Mouse (Mus musculus) T-helper 17 cell (primary cell): ENCODE results near the gene Pds5b.
"Not testable (repeated sequence)": the region's sequence is repeated elsewhere in the genome, so short reads cannot be mapped to it uniquely, and the experiment has no call there.

Experiments
- in situ Hi-C, 2 experiments: fragments of 300-600 bp; cut with MboI, MseI; formaldehyde crosslinking; loops; 1 replicate in 1 of 2; 2 replicates in 1 of 2; pipeline ENCODE4 v1.15.1; 2025; ENCODE audit warnings: high pct_unique_total_duplicates in 2 of 2

Pds5b gene

GRCm38 (mm10) chr5:150821152-150821551, 147.6 kb downstream of the Pds5b start:
- in situ Hi-C loops, result no loop called here

DNA sequence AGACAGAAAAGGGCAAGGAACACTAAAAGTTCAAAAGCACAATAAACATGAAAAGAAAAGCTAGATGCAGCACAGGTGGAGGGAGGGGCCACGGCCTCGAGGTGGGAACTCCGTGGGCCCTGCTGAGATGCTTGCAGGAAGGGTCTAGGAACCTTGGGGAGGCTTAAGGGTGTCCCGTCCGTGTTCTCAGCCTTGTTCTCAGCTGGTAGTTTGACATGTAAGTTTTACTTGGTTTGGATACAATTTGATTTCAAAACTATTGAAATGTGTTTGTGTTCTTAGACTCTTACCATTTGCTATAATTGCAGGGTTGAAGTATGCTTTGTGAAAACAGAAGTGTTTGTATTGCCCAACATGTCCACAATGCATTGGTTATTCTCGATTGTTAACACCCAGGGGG, 149.2 kb downstream of the Pds5b start:
- in situ Hi-C loops, result no loop called here

DNA sequence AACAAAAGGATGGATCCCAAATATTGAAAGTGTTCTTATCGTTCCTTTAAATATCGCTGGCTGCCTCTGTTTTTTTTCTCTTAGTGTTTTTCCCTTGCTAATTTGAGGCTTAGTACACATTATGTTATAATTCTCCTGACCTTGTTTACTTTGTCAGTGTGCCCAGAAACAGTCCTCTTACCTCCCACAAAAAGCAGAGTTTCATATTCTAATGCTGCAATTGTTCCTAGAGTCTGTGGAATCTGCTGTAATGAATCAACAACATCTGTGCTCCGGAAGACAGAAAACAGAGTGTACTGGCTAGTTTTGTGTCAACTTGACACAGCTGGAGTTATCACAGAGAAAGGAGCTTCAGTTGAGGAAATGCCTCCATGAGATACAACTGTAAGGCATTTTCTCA, 149.8 kb downstream of the Pds5b start:
- in situ Hi-C loops, result no loop called here

GRCm38 (mm10) chr5:150829499-150829898, 156.0 kb downstream of the Pds5b start:
- in situ Hi-C loops, result no loop called here

DNA sequence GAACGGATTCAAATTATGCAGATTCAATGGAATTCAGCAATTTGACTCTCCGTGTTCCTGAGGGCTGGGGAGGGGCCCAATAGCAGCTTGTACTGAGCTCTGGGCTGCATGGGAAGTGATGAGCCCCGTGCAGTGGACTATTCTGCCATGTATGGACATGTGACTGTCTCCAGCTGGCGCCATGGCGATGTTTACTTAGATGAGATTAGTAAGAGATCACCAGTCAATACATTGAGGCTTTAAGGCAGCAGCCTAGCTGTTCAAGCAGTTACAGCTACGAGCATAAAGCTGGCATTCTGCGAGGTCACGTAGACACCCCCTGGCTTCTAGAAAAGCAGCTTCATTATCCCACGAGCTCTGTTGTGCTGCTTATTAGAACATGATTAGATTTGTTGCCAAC, 157.2 kb downstream of the Pds5b start:
- in situ Hi-C loops, result no loop called here

GRCm38 (mm10) chr5:150836782-150837181, 163.2 kb downstream of the Pds5b start:
- in situ Hi-C loops, result no loop called here

DNA sequence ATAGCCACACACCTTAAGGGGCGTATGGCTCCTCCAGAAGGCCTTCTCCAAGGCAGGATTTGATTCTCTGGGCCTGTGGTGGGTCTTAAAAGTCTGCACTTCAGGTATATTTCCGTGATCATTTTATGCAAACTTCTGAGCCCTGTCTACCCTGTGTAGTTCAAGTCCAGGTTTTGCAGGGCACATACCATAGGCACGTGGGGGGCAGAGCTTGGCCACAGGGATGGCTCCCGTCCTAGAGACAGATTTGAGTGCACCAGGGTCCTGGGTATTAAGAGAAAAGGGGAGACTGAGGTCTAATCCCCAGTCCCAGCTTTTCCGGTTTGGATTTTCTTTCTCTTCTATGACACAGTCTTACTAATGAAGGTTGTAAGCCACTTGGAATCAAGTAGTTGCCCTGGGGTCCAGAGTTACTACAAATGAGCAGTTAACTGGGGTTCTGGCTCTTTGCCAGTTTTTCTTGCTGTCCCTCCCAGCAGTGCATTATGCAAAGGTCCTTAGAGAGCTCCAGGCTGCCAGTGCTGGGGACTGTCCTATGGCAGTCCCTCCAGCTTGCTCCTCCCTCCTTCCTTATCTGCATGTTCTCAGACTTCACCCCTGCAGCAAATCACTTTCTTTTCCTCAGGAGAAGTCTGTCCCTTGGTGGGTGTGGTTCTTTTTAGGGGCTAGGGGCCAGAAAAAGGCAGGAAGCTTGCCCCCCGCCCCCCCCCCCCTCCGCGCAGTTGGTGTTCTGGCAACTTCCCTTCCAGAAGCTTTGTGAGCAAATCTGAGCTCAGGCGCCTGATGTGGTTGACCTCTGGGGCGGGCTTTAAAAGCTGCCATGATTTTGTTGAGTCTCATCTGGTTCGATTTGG, 166.4 kb downstream of the Pds5b start:
- in situ Hi-C loops, result no loop called here

DNA sequence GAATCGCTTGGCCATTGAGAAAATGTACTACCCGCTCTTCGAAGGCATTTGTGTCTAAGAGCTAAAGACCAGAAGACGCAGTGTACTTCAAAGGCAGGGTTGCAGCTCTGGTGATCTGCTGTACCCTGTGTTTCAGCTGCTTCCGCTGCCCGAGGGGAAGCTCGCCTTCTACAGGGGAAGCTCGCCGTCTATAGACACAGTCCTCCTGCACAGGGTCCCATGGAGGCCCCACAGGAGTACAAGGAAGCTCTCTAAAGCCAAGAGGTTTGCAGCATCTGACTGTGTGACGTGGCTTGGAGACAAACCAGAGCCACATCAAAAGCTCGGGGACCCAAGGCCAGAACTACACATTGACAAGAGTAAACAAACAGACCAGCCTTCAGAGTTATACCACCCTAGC, 167.1 kb downstream of the Pds5b start:
- in situ Hi-C loops, result no loop called here

DNA sequence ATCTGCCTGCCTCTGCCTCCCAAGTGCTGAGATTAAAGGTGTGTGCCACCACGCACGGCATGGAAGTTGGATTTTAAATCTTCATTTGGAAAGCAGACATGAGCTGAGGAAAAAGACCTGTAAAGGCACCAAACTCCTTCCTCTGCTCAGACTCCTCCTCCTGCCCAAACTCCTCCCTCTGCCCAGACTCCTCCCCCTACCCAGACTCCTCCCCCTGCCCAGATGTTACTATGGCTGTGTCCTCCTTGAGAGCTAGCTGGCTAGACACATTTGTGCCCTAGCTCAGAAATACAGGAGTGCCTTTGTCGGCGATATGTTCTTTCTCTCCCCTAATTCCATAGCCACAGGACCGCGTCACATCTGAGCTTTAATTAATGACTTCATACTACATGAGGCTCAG, 172.4 kb downstream of the Pds5b start:
- in situ Hi-C loops, result no loop called here

GRCm38 (mm10) chr5:150850821-150851220, 177.3 kb downstream of the Pds5b start:
- in situ Hi-C loops, result no loop called here

DNA sequence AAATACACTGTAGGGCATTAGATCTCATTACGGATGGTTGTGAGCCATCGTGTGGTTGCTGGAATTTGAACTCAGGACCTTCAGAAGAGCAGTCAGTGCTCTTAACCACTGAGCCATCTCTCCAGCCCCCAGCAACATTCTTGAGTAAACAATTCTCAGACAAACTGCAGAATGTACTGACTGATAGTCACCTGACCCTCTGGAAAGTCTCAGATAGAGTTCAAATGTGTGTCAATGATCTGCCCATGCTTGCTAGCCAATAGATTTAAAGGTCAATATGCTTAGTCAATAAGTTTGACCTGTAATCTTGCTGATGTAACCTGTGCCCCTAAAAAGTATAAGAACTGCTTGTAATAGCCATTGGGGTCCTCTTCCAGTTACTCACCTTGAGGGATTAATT, 178.6 kb downstream of the Pds5b start:
- in situ Hi-C loops, result not testable (repeated sequence)

GRCm38 (mm10) chr5:150854506-150854905, 181.0 kb downstream of the Pds5b start:
- in situ Hi-C loops, result no loop called here

GRCm38 (mm10) chr5:150859642-150860194, 186.2 kb downstream of the Pds5b start:
- in situ Hi-C loops, result no loop called here
